Mouse (Mus musculus) megakaryocyte, embryonic 14.5 days (primary cell): ENCODE data around the gene Tmem151b.

Experiments used
- FLI1 ChIP-seq: IDR thresholded peaks from 2 replicates; pipeline ENCODE4 v1.6.1; 2012; ENCODE audit warnings: low read length, inconsistent platforms, mixed read lengths
- GATA1 ChIP-seq: IDR thresholded peaks from 3 replicates; pipeline ENCODE4 v1.6.1; 2012; ENCODE audit warnings: mixed read lengths, low read length, inconsistent platforms, borderline replicate concordance

- no peak for TF ChIP-seq GATA1
- TF ChIP-seq FLI1: no peak
These were observed 43.5 kb downstream of the Tmem151b start for GRCm38 (mm10) chr17:45505941-45506465.
